Mouse (Mus musculus): ENCODE results near the gene Ajuba.

Ajuba gene

GRCm38 (mm10) chr14:54544703-54545102 is 32.7 kb downstream of the Ajuba start:
- in situ Hi-C loops (cut with MboI, MseI) = no loop called here

DNA sequence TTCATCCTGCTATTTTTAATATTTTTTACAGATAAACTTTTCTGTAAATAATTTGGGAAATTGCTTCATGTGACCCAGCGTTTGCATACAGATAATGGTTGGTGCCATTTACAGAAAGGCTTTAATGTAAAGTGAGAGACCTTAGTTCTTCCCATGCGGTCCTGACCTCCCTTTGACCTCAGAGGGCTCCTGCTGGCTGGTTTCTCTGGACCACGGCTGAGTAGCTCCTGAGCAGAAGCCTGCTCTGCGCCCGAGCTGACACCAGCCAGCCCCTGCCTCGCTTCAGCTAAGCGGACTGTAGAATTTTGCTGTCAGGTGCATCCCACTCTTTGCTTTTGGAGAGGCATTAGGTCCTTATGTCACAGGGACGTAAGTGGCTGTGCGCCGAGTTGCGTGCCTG is 36.6 kb downstream of the Ajuba start:
- in situ Hi-C loops (cut with MboI, MseI) = no loop called here

- in situ Hi-C loops (cut with MboI, MseI) = loop anchor here (10.0 kb wide), 1 partner anchor 244 kb away; no protein-coding TSS in a partner anchor
These were observed 38.8 kb downstream of the Ajuba start for GRCm38 (mm10) chr14:54538580-54538979.

- in situ Hi-C loops (cut with MboI, MseI) = no loop called here
These were observed 48.8 kb downstream of the Ajuba start for GRCm38 (mm10) chr14:54528446-54529111.

- in situ Hi-C loops (cut with MboI, MseI) = no loop called here
These were observed 49.4 kb downstream of the Ajuba start for GRCm38 (mm10) chr14:54528007-54528393.

DNA sequence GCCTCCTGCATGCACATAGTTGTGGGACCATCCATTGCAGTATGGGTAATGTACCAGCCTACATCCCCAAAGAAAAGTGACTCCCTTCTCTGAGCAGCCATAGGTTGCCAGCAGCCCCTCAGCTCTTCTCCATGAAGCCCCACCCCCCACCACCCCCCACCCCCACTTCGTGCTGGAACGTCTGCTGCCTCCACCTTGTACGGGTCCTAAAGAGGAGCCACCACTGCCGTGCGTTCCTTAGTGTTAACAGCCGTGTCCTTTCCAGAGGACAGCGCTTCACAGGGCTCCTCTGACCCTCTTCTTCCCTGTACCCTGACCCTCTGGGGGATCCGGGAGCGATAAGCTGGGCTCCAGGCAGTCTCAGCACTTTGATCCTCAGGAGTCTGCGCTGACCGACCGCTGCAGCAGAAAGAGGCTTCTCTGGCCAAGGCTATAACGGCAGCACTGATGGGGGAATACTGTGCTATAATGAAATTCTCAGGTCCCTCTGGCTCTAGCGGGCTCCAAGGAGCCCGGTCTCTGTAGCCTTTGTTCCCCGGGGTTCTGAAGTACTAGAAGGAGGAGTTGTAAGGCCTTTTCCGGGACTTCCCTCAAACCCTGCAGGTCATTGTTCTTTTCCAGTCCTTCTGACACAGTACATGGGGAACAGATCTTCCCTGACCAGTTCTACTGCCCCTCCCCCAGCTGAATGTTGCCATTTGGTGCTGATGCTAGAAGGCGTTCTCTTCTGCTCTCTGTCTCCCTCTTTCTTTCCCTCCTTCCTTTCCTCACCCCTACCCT is 49.9 kb downstream of the Ajuba start:
- in situ Hi-C loops (cut with MboI, MseI) = no loop called here

GRCm38 (mm10) chr14:54523600-54523999 is 53.8 kb downstream of the Ajuba start:
- in situ Hi-C loops (cut with MboI, MseI) = no loop called here
